Mouse (Mus musculus) forebrain, postnatal 0 days (tissue): ENCODE data around the gene Map3k10. TPM values are rescaled to one million over a fixed set of nuclear protein-coding genes. Genes with fewer than 3 reads are reported as not detected.
A peak's percentile ranks its signal among the peaks of the same experiment; 100 is the strongest.

Experiments
- ATAC-seq: fragments of 200-750 bp; cut with Nextera tagmentation; 2 replicates; pipeline ENCODE4 v1.8.0; 2017; ENCODE audit warnings: mild to moderate bottlenecking, moderate library complexity
- DNase-seq: peaks from one replicate; pipeline ENCODE4 v3.0.0-alpha.2; 2015
- H3K27ac ChIP-seq: fragments of 300-500 bp; sonication (generic); 2 replicates; pipeline ENCODE4 v1.5.1; 2014; ENCODE audit warnings: low read depth, mild to moderate bottlenecking, antibody characterized with exemption, low read length, moderate library complexity, mixed read lengths
- H3K27me3 ChIP-seq: fragments of 300-500 bp; sonication (generic); 2 replicates; pipeline ENCODE4 v1.6.1; 2014; ENCODE audit warnings: mild to moderate bottlenecking, low read length, mixed read lengths; ENCODE audit not compliant: insufficient read depth
- H3K36me3 ChIP-seq: fragments of 300-500 bp; sonication (generic); 2 replicates; pipeline ENCODE4 v1.6.1; 2014; ENCODE audit warnings: mild to moderate bottlenecking, moderate library complexity; ENCODE audit not compliant: insufficient read depth
- H3K4me1 ChIP-seq: fragments of 300-500 bp; sonication (generic); 2 replicates; pipeline ENCODE4 v1.6.1; 2014; ENCODE audit warnings: antibody characterized with exemption; ENCODE audit not compliant: insufficient read depth
- H3K4me2 ChIP-seq: fragments of 300-500 bp; sonication (generic); 2 replicates; pipeline ENCODE4 v1.6.1; 2014; ENCODE audit warnings: low read depth, mild to moderate bottlenecking, moderate library complexity
- H3K4me3 ChIP-seq: fragments of 300-500 bp; sonication (generic); 2 replicates; pipeline ENCODE4 v1.5.1; 2014; ENCODE audit warnings: low read depth, low read length, mixed read lengths
- H3K9ac ChIP-seq: fragments of 300-500 bp; sonication (generic); 2 replicates; pipeline ENCODE4 v1.6.1; 2014; ENCODE audit warnings: mild to moderate bottlenecking
- H3K9me3 ChIP-seq: fragments of 300-500 bp; sonication (generic); 2 replicates; pipeline ENCODE4 v1.6.1; 2016; ENCODE audit warnings: low read length
- CTCF ChIP-seq: sonication (generic); IDR thresholded peaks from 2 replicates; pipeline ENCODE4 v1.5.1; 2016; ENCODE audit warnings: antibody characterized with exemption, control low read depth, low read depth
- WGBS: fragments of 180-500 bp; shearing (Covaris S2); extraction: QIAGEN DNeasy Blood & Tissue Kit; methylation state at CpG from one replicate; pipeline ENCODE4 v1.1.7; 2014; 5-methylcytosine and 5-hydroxymethylcytosine counted together
- polyA plus RNA-seq: library from polyadenylated mRNA; unstranded; fragments of >200 nt; fragmentation: Nextera tagmentation; extraction: Ambion mirVana; gene quantifications from 2 replicates; pipeline ENCODE4 v1.2.1, GENCODE M21; 2015
- total RNA-seq: library from RNA; depleted of rRNA; stranded (reverse); fragments of >200 nt; gene quantifications from 2 replicates; pipeline ENCODE4 v1.2.3, GENCODE M21; 2014

The Map3k10 gene
- total and polyA plus RNA-seq, 2 experiments from 2014 or later = 22.5 to 117 TPM

- TF ChIP-seq CTCF = no peak
- H3K36me3 ChIP-seq = peaks cover 60% of the 10 kb centered on the region
- 92% methylated on average over 6 of the region's 6 CpGs for WGBS
- ATAC-seq = no peak
- no peak for DNase-seq
- H3K4me3 ChIP-seq = no peak overlapping the region
- H3K9me3 ChIP-seq = no peaks in the 10 kb centered on the region
- H3K4me1 ChIP-seq = no peaks in the 10 kb centered on the region
- no peaks in the 10 kb centered on the region for H3K27me3 ChIP-seq
- H3K4me2 ChIP-seq = no peak overlapping the region
- no peak overlapping the region for H3K9ac ChIP-seq
- no peak overlapping the region for H3K27ac ChIP-seq
These were observed 46.2 kb downstream of the Map3k10 start for GRCm38 (mm10) chr7:27628190-27628589.

GRCm38 (mm10) chr7:27627707-27628106 is 46.7 kb downstream of the Map3k10 start:
- WGBS = 73% methylated on average over 7 of the region's 7 CpGs
- Histone ChIP-seq H3K4me2 (no peak overlapping the region), H3K9ac (0 out of 2 replicates have a peak overlapping the region, but pooled peaks have one; percentile 10), H3K4me1 (no peaks in the 10 kb centered on the region), H3K36me3 (peaks cover 59% of the 10 kb centered on the region), H3K27ac (no peak overlapping the region), H3K4me3 (no peak overlapping the region), H3K27me3 (no peaks in the 10 kb centered on the region), H3K9me3 (no peaks in the 10 kb centered on the region)
- ATAC-seq (no peak), DNase-seq (no peak)
- no peak for TF ChIP-seq CTCF

- H3K9ac ChIP-seq = no peak overlapping the region
- no peak overlapping the region for H3K27ac ChIP-seq
- H3K4me1 ChIP-seq = no peaks in the 10 kb centered on the region
- ATAC-seq (no peak), DNase-seq (no peak)
- no peak overlapping the region for H3K4me3 ChIP-seq
- H3K27me3 ChIP-seq = no peaks in the 10 kb centered on the region
- no peaks in the 10 kb centered on the region for H3K9me3 ChIP-seq
- no peak for TF ChIP-seq CTCF
- H3K4me2 ChIP-seq = no peak overlapping the region
- H3K36me3 ChIP-seq = peaks cover 47% of the 10 kb centered on the region
These were observed 49.4 kb downstream of the Map3k10 start for GRCm38 (mm10) chr7:27624967-27625366.

GRCm38 (mm10) chr7:27622234-27622633 is 52.2 kb downstream of the Map3k10 start:
- H3K36me3 ChIP-seq = peaks cover 43% of the 10 kb centered on the region
- ATAC-seq (no peak), DNase-seq (no peak)
- H3K9me3 ChIP-seq = no peaks in the 10 kb centered on the region
- no peaks in the 10 kb centered on the region for H3K4me1 ChIP-seq
- H3K27ac ChIP-seq = no peak overlapping the region
- no peak overlapping the region for H3K4me3 ChIP-seq
- no peak overlapping the region for H3K4me2 ChIP-seq
- H3K9ac ChIP-seq = no peak overlapping the region
- 82% methylated on average over 1 of the region's 1 CpGs for WGBS
- H3K27me3 ChIP-seq = no peaks in the 10 kb centered on the region
- no peak for TF ChIP-seq CTCF

- H3K9ac ChIP-seq = no peak overlapping the region
- no peak for TF ChIP-seq CTCF
- H3K27ac ChIP-seq = no peak overlapping the region
- ATAC-seq = peak; percentile 23; the same call in 1 of the 2 replicates
- H3K4me2 ChIP-seq = no peak overlapping the region
- H3K27me3 ChIP-seq = no peaks in the 10 kb centered on the region
- WGBS = 76% methylated on average over 6 of the region's 6 CpGs
- no peak overlapping the region for H3K4me3 ChIP-seq
- peak; percentile 8 for DNase-seq
- H3K9me3 ChIP-seq = no peaks in the 10 kb centered on the region
- H3K4me1 ChIP-seq = no peaks in the 10 kb centered on the region
- peaks cover 46% of the 10 kb centered on the region for H3K36me3 ChIP-seq
These were observed 53.4 kb downstream of the Map3k10 start for GRCm38 (mm10) chr7:27621028-27621427.

GRCm38 (mm10) chr7:27613751-27614499 is 60.5 kb downstream of the Map3k10 start:
- TF ChIP-seq CTCF = no peak
- no peak overlapping the region for H3K4me3 ChIP-seq
- DNase-seq (peak; percentile 81), ATAC-seq (peak; percentile 84)
- H3K9ac ChIP-seq = no peak overlapping the region
- peaks cover 22% of the 10 kb centered on the region for H3K4me1 ChIP-seq
- H3K27ac ChIP-seq = peak overlapping the region; percentile 85
- no peaks in the 10 kb centered on the region for H3K27me3 ChIP-seq
- H3K9me3 ChIP-seq = no peaks in the 10 kb centered on the region
- H3K4me2 ChIP-seq = no peak overlapping the region
- WGBS = 20% methylated on average over 8 of the region's 8 CpGs
- peaks cover 36% of the 10 kb centered on the region for H3K36me3 ChIP-seq

- Histone ChIP-seq H3K4me2 (no peak overlapping the region), H3K9ac (no peak overlapping the region), H3K4me1 (peaks cover 22% of the 10 kb centered on the region), H3K9me3 (no peaks in the 10 kb centered on the region), H3K4me3 (no peak overlapping the region), H3K27me3 (no peaks in the 10 kb centered on the region), H3K36me3 (peaks cover 37% of the 10 kb centered on the region), H3K27ac (peak overlapping the region; percentile 85; the same call in 1 of the 2 replicates)
- DNase-seq (peak; percentile 6), ATAC-seq (no peak)
- 34% methylated on average over 4 of the region's 4 CpGs for WGBS
- no peak for TF ChIP-seq CTCF
These were observed 61.5 kb downstream of the Map3k10 start for GRCm38 (mm10) chr7:27612940-27613339.
